ENCODE assay signal across 8 mouse cellular contexts in genomic region chr6:39204444-39204843, GRCm38 (mm10). TPM values are rescaled to one million over a fixed set of nuclear protein-coding genes. Genes with fewer than 3 reads are reported as not detected.
DNase-seq lines count a peak whose midpoint lies in the region; ATAC-seq and TF ChIP-seq lines count a peak whose summit lies in the region.

No protein-coding gene starts in this region.

- H3K27me3 ChIP-seq in forebrain, embryonic 10.5 days (ENCODE audit: poor library complexity, severe bottlenecking) = no peaks in the 10 kb centered on the region
- no peaks in the 10 kb centered on the region for H3K27me3 ChIP-seq in forebrain, embryonic 11.5 days (ENCODE audit: control insufficient read depth, insufficient read depth, low read length)
- no peaks in the 10 kb centered on the region for H3K27me3 ChIP-seq in hindbrain, embryonic 14.5 days (ENCODE audit: control insufficient read depth, insufficient read depth, low read length)
- no peaks in the 10 kb centered on the region for H3K27me3 ChIP-seq in midbrain, postnatal 0 days (ENCODE audit: insufficient read depth, low read length)

- peaks cover 20% of the 10 kb centered on the region for H3K4me1 ChIP-seq in forebrain, embryonic 10.5 days
- H3K4me1 ChIP-seq in forebrain, embryonic 11.5 days (replicated peaks; ENCODE audit: control insufficient read depth, insufficient read depth, low read length) = 0 out of 2 replicates have a peak, but pooled peaks cover 2% of the 10 kb centered on the region
- H3K4me1 ChIP-seq in hindbrain, embryonic 14.5 days (replicated peaks; ENCODE audit: control insufficient read depth, insufficient read depth, low read length) = peaks cover 16% of the 10 kb centered on the region
- no peaks in the 10 kb centered on the region for H3K4me1 ChIP-seq in midbrain, postnatal 0 days (ENCODE audit: insufficient read depth, low read length)

- TF ChIP-seq CTCF in layer of hippocampus, adult 2 months (conservative IDR thresholded peaks at IDR 0.05) = no peak
- no peak for TF ChIP-seq CTCF in midbrain, postnatal 0 days (IDR thresholded peaks at IDR 0.05)

- ATAC-seq in forebrain, embryonic 11.5 days (replicated peaks; ENCODE audit: low FRiP score) = no peak
- no peak for ATAC-seq in hindbrain, embryonic 14.5 days (ENCODE audit: low FRiP score)
- no peak for ATAC-seq in midbrain, postnatal 0 days (ENCODE audit: low FRiP score)

- H3K9me3 ChIP-seq in forebrain, embryonic 10.5 days = no peaks in the 10 kb centered on the region
- no peaks in the 10 kb centered on the region for H3K9me3 ChIP-seq in forebrain, embryonic 11.5 days (ENCODE audit: control insufficient read depth, low read length)
- H3K9me3 ChIP-seq in hindbrain, embryonic 14.5 days (ENCODE audit: control insufficient read depth, low read length) = no peaks in the 10 kb centered on the region
- no peaks in the 10 kb centered on the region for H3K9me3 ChIP-seq in midbrain, postnatal 0 days (ENCODE audit: low read length)

- no peak for DNase-seq in forebrain, embryonic 10.5 days (ENCODE audit: extremely low spot score, low spot score)
- DNase-seq in forebrain, embryonic 11.5 days (ENCODE audit: low spot score) = no peak
- no peak for DNase-seq in layer of hippocampus, adult 2 months (ENCODE audit: low spot score in 2 of 2)
- DNase-seq in layer of hippocampus, adult 8-10 months (ENCODE audit: low spot score in 2 of 2) = no peak
- no peak for DNase-seq in hindbrain, embryonic 14.5 days (ENCODE audit: low spot score)
- DNase-seq in midbrain, postnatal 0 days (ENCODE audit: low spot score) = no peak
- DNase-seq in c-Kit-positive CD71-positive TER-119-positive erythroid progenitor cells, embryonic 14.5 days (ENCODE audit: low spot score) = no peak
- no peak for DNase-seq in kidney, postnatal 14 days

- no peak overlapping the region for H3K9ac ChIP-seq in forebrain, embryonic 11.5 days (ENCODE audit: low read length)
- H3K9ac ChIP-seq in hindbrain, embryonic 14.5 days = 0 out of 2 replicates have a peak overlapping the region, but pooled peaks have one; percentile 99
- H3K9ac ChIP-seq in midbrain, postnatal 0 days (replicated peaks; ENCODE audit: low read length, poor library complexity, severe bottlenecking) = no peak overlapping the region

- no peak overlapping the region for H3K4me2 ChIP-seq in forebrain, embryonic 11.5 days (ENCODE audit: low read depth, low read length, severe bottlenecking)
- H3K4me2 ChIP-seq in hindbrain, embryonic 14.5 days (replicated peaks) = peak overlapping the region; percentile 88
- no peak overlapping the region for H3K4me2 ChIP-seq in midbrain, postnatal 0 days (ENCODE audit: low read depth, low read length, poor library complexity, severe bottlenecking)

- H3K27ac ChIP-seq in forebrain, embryonic 10.5 days = peak overlapping the region; percentile 95; the same call in 1 of the 2 replicates
- no peak overlapping the region for H3K27ac ChIP-seq in forebrain, embryonic 11.5 days (ENCODE audit: low read depth, low read length)
- H3K27ac ChIP-seq in layer of hippocampus, adult 2 months = peak overlapping the region; percentile 98; the same call in 1 of the 2 replicates
- H3K27ac ChIP-seq in hindbrain, embryonic 14.5 days = no peak overlapping the region
- H3K27ac ChIP-seq in midbrain, postnatal 0 days (ENCODE audit: low read depth, low read length) = no peak overlapping the region

- 71% methylated on average over 4 of the region's 4 CpGs for WGBS in forebrain, embryonic 10.5 days
- WGBS in forebrain, embryonic 11.5 days = 65% methylated on average over 4 of the region's 4 CpGs
- WGBS in hindbrain, embryonic 14.5 days = 63% methylated on average over 4 of the region's 4 CpGs
- WGBS in midbrain, postnatal 0 days = 50% methylated on average over 4 of the region's 4 CpGs

- H3K4me3 ChIP-seq in forebrain, embryonic 10.5 days = peak overlapping the region; percentile 74
- H3K4me3 ChIP-seq in forebrain, embryonic 11.5 days (ENCODE audit: low read depth, low read length) = no peak overlapping the region
- peak overlapping the region; percentile 81 for H3K4me3 ChIP-seq in layer of hippocampus, adult 2 months
- peak overlapping the region; percentile 98; the same call in 1 of the 2 replicates for H3K4me3 ChIP-seq in hindbrain, embryonic 14.5 days (replicated peaks; ENCODE audit: low read length)
- H3K4me3 ChIP-seq in midbrain, postnatal 0 days (ENCODE audit: low read depth, low read length) = peak overlapping the region; percentile 98; the same call in 1 of the 2 replicates

- H3K36me3 ChIP-seq in forebrain, embryonic 10.5 days (replicated peaks) = peaks cover 4% of the 10 kb centered on the region; the same call in 1 of the 2 replicates
- no peaks in the 10 kb centered on the region for H3K36me3 ChIP-seq in forebrain, embryonic 11.5 days (ENCODE audit: control insufficient read depth, insufficient read depth, low read length)
- no peaks in the 10 kb centered on the region for H3K36me3 ChIP-seq in hindbrain, embryonic 14.5 days (replicated peaks; ENCODE audit: control insufficient read depth, insufficient read depth)
- H3K36me3 ChIP-seq in midbrain, postnatal 0 days (ENCODE audit: insufficient read depth, low read length) = no peaks in the 10 kb centered on the region

RNA-seq across cellular contexts. Expression of gene Kdm7a, which starts 2.1 kb away (rescaled TPM):
- polyA plus RNA-seq in forebrain, embryonic 10.5 days (2016; fragmentation: Nextera tagmentation; extraction: Ambion mirVana) = 9.7 and 9.8 TPM in 2 replicates
- polyA plus RNA-seq in forebrain, embryonic 11.5 days (2014; fragmentation: Nextera tagmentation; extraction: Ambion mirVana) = 14.4 and 16.3 TPM in 2 replicates
- total RNA-seq in layer of hippocampus, adult 2 months (2021) = 10 to 100 TPM; 47.7 to 54.5 TPM
- total RNA-seq in layer of hippocampus, adult 8-10 months (2022) = 10 to 100 TPM; 32.8 to 56.7 (median 45.0) TPM
- 5.5 TPM in 2 replicates for polyA plus RNA-seq in hindbrain, embryonic 14.5 days (2014; fragmentation: Nextera tagmentation; extraction: Ambion mirVana)
- 5.4 and 7.8 TPM in 2 replicates for total RNA-seq in midbrain, postnatal 0 days (2014; rRNA removed)
- polyA plus RNA-seq in midbrain, postnatal 0 days (2015; fragmentation: Nextera tagmentation; extraction: Ambion mirVana) = 1.1 and 1.5 TPM in 2 replicates

Comparison
In these comparisons a context has a peak if more than half of its experiments do, and no peak if none do; other contexts are left out.
1. H3K27ac ChIP-seq: peak in forebrain, embryonic 10.5 days (single experiment) and layer of hippocampus, adult 2 months (single experiment); none in forebrain, embryonic 11.5 days (single experiment), hindbrain, embryonic 14.5 days (single experiment) and midbrain, postnatal 0 days (single experiment).